Mouse (Mus musculus): ENCODE data around the gene Ryr3. TPM values are rescaled to one million over a fixed set of nuclear protein-coding genes. Genes with fewer than 3 reads are reported as not detected.

Gene Ryr3
- polyA plus RNA-seq, 1 experiment from 2014 or later: 4.3 TPM

GRCm38 (mm10) chr2:113019896-113020295, 197.0 kb downstream of the Ryr3 start:
- ATAC-seq (ENCODE audit: insufficient number of reproducible peaks, low FRiP score): no peak
- no peak overlapping the region for H3K27ac ChIP-seq (ENCODE audit: poor library complexity, severe bottlenecking)
- H3K4me1 ChIP-seq (replicated peaks): peaks cover 2% of the 10 kb centered on the region; the same call in 1 of the 2 replicates
- no peaks in the 10 kb centered on the region for H3K27me3 ChIP-seq (replicated peaks)
- H3K9ac ChIP-seq: no peak overlapping the region
- no peak overlapping the region for H3K4me2 ChIP-seq
- no peaks in the 10 kb centered on the region for H3K36me3 ChIP-seq
- no peaks in the 10 kb centered on the region for H3K9me3 ChIP-seq (replicated peaks)
- 69% methylated on average over 7 of the region's 7 CpGs for WGBS
- H3K4me3 ChIP-seq: no peak overlapping the region

GRCm38 (mm10) chr2:113018278-113018677, 198.6 kb downstream of the Ryr3 start:
- H3K27ac ChIP-seq (ENCODE audit: poor library complexity, severe bottlenecking): no peak overlapping the region
- 65% methylated on average over 1 of the region's 1 CpGs for WGBS
- no peak for ATAC-seq (ENCODE audit: insufficient number of reproducible peaks, low FRiP score)

GRCm38 (mm10) chr2:113016236-113016635, 200.7 kb downstream of the Ryr3 start:
- Histone ChIP-seq H3K27ac (ENCODE audit: poor library complexity, severe bottlenecking) (no peak overlapping the region), H3K36me3 (no peaks in the 10 kb centered on the region), H3K4me2 (no peak overlapping the region), H3K9ac (no peak overlapping the region), H3K4me1 (replicated peaks) (no peaks in the 10 kb centered on the region; the same call in 1 of the 2 replicates), H3K9me3 (replicated peaks) (no peaks in the 10 kb centered on the region), H3K4me3 (no peak overlapping the region), H3K27me3 (replicated peaks) (no peaks in the 10 kb centered on the region)
- no peak for ATAC-seq (ENCODE audit: insufficient number of reproducible peaks, low FRiP score)
- WGBS: 78% methylated on average over 2 of the region's 2 CpGs

More at GRCm38 (mm10) chr2:113018278-113018677, 198.6 kb downstream of the Ryr3 start:
- H3K27me3 ChIP-seq (replicated peaks): no peaks in the 10 kb centered on the region
- H3K4me3 ChIP-seq: no peak overlapping the region
- no peaks in the 10 kb centered on the region for H3K9me3 ChIP-seq (replicated peaks)
- no peak overlapping the region for H3K9ac ChIP-seq
- H3K4me1 ChIP-seq (replicated peaks): no peaks in the 10 kb centered on the region; the same call in 1 of the 2 replicates
- H3K4me2 ChIP-seq: no peak overlapping the region
- H3K36me3 ChIP-seq: no peaks in the 10 kb centered on the region

GRCm38 (mm10) chr2:113008961-113009740, 207.7 kb downstream of the Ryr3 start:
- H3K27me3 ChIP-seq (replicated peaks): no peaks in the 10 kb centered on the region
- WGBS: 71% methylated on average over 11 of the region's 11 CpGs
- no peak overlapping the region for H3K9ac ChIP-seq
- no peak for ATAC-seq (ENCODE audit: insufficient number of reproducible peaks, low FRiP score)
- H3K9me3 ChIP-seq (replicated peaks): no peaks in the 10 kb centered on the region
- no peak overlapping the region for H3K4me2 ChIP-seq
- H3K27ac ChIP-seq (ENCODE audit: poor library complexity, severe bottlenecking): no peak overlapping the region
- H3K4me1 ChIP-seq (replicated peaks): no peaks in the 10 kb centered on the region
- H3K4me3 ChIP-seq: no peak overlapping the region
- no peaks in the 10 kb centered on the region for H3K36me3 ChIP-seq

GRCm38 (mm10) chr2:112998498-112998897, 218.4 kb downstream of the Ryr3 start:
- ATAC-seq (ENCODE audit: insufficient number of reproducible peaks, low FRiP score): no peak
- WGBS: 78% methylated on average over 3 of the region's 3 CpGs
- no peaks in the 10 kb centered on the region for H3K27me3 ChIP-seq (replicated peaks)
- H3K36me3 ChIP-seq: no peaks in the 10 kb centered on the region
- no peak overlapping the region for H3K9ac ChIP-seq
- no peaks in the 10 kb centered on the region for H3K4me1 ChIP-seq (replicated peaks)
- no peaks in the 10 kb centered on the region for H3K9me3 ChIP-seq (replicated peaks)
- H3K4me2 ChIP-seq: no peak overlapping the region
- no peak overlapping the region for H3K27ac ChIP-seq (ENCODE audit: poor library complexity, severe bottlenecking)
- H3K4me3 ChIP-seq: no peak overlapping the region

GRCm38 (mm10) chr2:112982908-112983510, 233.9 kb downstream of the Ryr3 start:
- peaks cover 6% of the 10 kb centered on the region; the same call in 1 of the 2 replicates for H3K4me1 ChIP-seq (replicated peaks)
- no peak overlapping the region for H3K4me3 ChIP-seq
- H3K27ac ChIP-seq (ENCODE audit: poor library complexity, severe bottlenecking): no peak overlapping the region
- no peaks in the 10 kb centered on the region for H3K27me3 ChIP-seq (replicated peaks)
- H3K9ac ChIP-seq: no peak overlapping the region
- H3K9me3 ChIP-seq (replicated peaks): no peaks in the 10 kb centered on the region
- ATAC-seq (ENCODE audit: insufficient number of reproducible peaks, low FRiP score): no peak
- no peak overlapping the region for H3K4me2 ChIP-seq
- 51% methylated on average over 1 of the region's 1 CpGs for WGBS
- no peaks in the 10 kb centered on the region for H3K36me3 ChIP-seq

- Histone ChIP-seq H3K4me3 (no peak overlapping the region), H3K27ac (ENCODE audit: poor library complexity, severe bottlenecking) (no peak overlapping the region)
- no peak for ATAC-seq (ENCODE audit: insufficient number of reproducible peaks, low FRiP score)
These were observed 249.9 kb downstream of the Ryr3 start for GRCm38 (mm10) chr2:112966807-112967625.

GRCm38 (mm10) chr2:112948931-112949330, 268.0 kb downstream of the Ryr3 start:
- 79% methylated on average over 1 of the region's 1 CpGs for WGBS
- Histone ChIP-seq H3K4me2 (no peak overlapping the region), H3K27ac (ENCODE audit: poor library complexity, severe bottlenecking) (no peak overlapping the region), H3K4me3 (no peak overlapping the region), H3K36me3 (no peaks in the 10 kb centered on the region), H3K27me3 (replicated peaks) (no peaks in the 10 kb centered on the region), H3K4me1 (replicated peaks) (no peaks in the 10 kb centered on the region), H3K9me3 (replicated peaks) (no peaks in the 10 kb centered on the region), H3K9ac (no peak overlapping the region)
- no peak for ATAC-seq (ENCODE audit: insufficient number of reproducible peaks, low FRiP score)

More at GRCm38 (mm10) chr2:112966807-112967625, 249.9 kb downstream of the Ryr3 start:
- H3K4me1 ChIP-seq (replicated peaks): no peaks in the 10 kb centered on the region
- H3K9ac ChIP-seq: no peak overlapping the region
- no peaks in the 10 kb centered on the region for H3K9me3 ChIP-seq (replicated peaks)
- no peak overlapping the region for H3K4me2 ChIP-seq
- WGBS: 86% methylated on average over 14 of the region's 14 CpGs
- no peaks in the 10 kb centered on the region for H3K27me3 ChIP-seq (replicated peaks)
- no peaks in the 10 kb centered on the region for H3K36me3 ChIP-seq

GRCm38 (mm10) chr2:112931776-112932175, 285.1 kb downstream of the Ryr3 start:
- WGBS: 46% methylated on average over 1 of the region's 1 CpGs
- Histone ChIP-seq H3K9me3 (replicated peaks) (no peaks in the 10 kb centered on the region), H3K27ac (ENCODE audit: poor library complexity, severe bottlenecking) (no peak overlapping the region)

GRCm38 (mm10) chr2:112913796-112914195, 303.1 kb downstream of the Ryr3 start:
- Histone ChIP-seq H3K4me2 (no peak overlapping the region), H3K36me3 (no peaks in the 10 kb centered on the region), H3K27me3 (replicated peaks) (no peaks in the 10 kb centered on the region), H3K4me3 (no peak overlapping the region), H3K4me1 (replicated peaks) (no peaks in the 10 kb centered on the region), H3K9me3 (replicated peaks) (no peaks in the 10 kb centered on the region), H3K9ac (no peak overlapping the region), H3K27ac (ENCODE audit: poor library complexity, severe bottlenecking) (no peak overlapping the region)
- no peak for ATAC-seq (ENCODE audit: insufficient number of reproducible peaks, low FRiP score)

More at GRCm38 (mm10) chr2:112931776-112932175, 285.1 kb downstream of the Ryr3 start:
- no peak for ATAC-seq (ENCODE audit: insufficient number of reproducible peaks, low FRiP score)
- H3K9ac ChIP-seq: no peak overlapping the region
- H3K4me2 ChIP-seq: no peak overlapping the region
- H3K4me3 ChIP-seq: no peak overlapping the region
- no peaks in the 10 kb centered on the region for H3K4me1 ChIP-seq (replicated peaks)
- no peaks in the 10 kb centered on the region for H3K36me3 ChIP-seq
- no peaks in the 10 kb centered on the region for H3K27me3 ChIP-seq (replicated peaks)

- Histone ChIP-seq H3K4me2 (no peak overlapping the region), H3K36me3 (no peaks in the 10 kb centered on the region), H3K4me1 (replicated peaks) (no peaks in the 10 kb centered on the region), H3K27ac (ENCODE audit: poor library complexity, severe bottlenecking) (no peak overlapping the region), H3K9me3 (replicated peaks) (no peaks in the 10 kb centered on the region), H3K27me3 (replicated peaks) (no peaks in the 10 kb centered on the region), H3K4me3 (no peak overlapping the region), H3K9ac (no peak overlapping the region)
- ATAC-seq (ENCODE audit: insufficient number of reproducible peaks, low FRiP score): no peak
These were observed 304.3 kb downstream of the Ryr3 start for GRCm38 (mm10) chr2:112912611-112913010.

Measured in heart, embryonic 12.5 days (tissue).